Mouse (Mus musculus) bone marrow macrophage, adult 2 months (primary cell): ENCODE measurements around the gene Alk. TPM values are rescaled to one million over a fixed set of nuclear protein-coding genes. Genes with fewer than 3 reads are reported as not detected.

Experiments used
- H3K27ac ChIP-seq: 2 replicates; pipeline ENCODE4 v1.5.1; 2012; ENCODE audit warnings: low read depth, low read length; ENCODE audit not compliant: insufficient read depth
- H3K4me1 ChIP-seq: 2 replicates; pipeline ENCODE4 v1.6.1; 2012; ENCODE audit warnings: low read length; ENCODE audit not compliant: control insufficient read depth, insufficient read depth
- H3K4me3 ChIP-seq: 2 replicates; pipeline ENCODE4 v1.5.1; 2012; ENCODE audit warnings: mild to moderate bottlenecking, low read length, moderate library complexity; ENCODE audit not compliant: insufficient read depth
- CTCF ChIP-seq: IDR thresholded peaks from 2 replicates; pipeline ENCODE4 v1.5.1; 2012; ENCODE audit warnings: low read depth, mild to moderate bottlenecking, low read length, moderate library complexity
- POLR2A ChIP-seq: IDR thresholded peaks from 2 replicates; pipeline ENCODE4 v1.6.1; 2012; ENCODE audit warnings: mild to moderate bottlenecking, low read depth, low read length, borderline replicate concordance
- polyA plus RNA-seq: library from polyadenylated mRNA; stranded (reverse); fragments of >200 nt; gene quantifications from 2 replicates; pipeline ENCODE4 v1.2.4, GENCODE M21; 2012; ENCODE audit not compliant: missing spikeins, insufficient read depth, insufficient read length

Alk gene
- polyA plus RNA-seq, 1 experiment, result not detected

- TF ChIP-seq CTCF (no peak), POLR2A (no peak)
- H3K27ac ChIP-seq, result no peak overlapping the region
- H3K4me1 ChIP-seq, result no peaks in the 10 kb centered on the region
- H3K4me3 ChIP-seq, result no peak overlapping the region
These were observed 242.5 kb downstream of the Alk start for GRCm38 (mm10) chr17:72361961-72362360.

- no peak for TF ChIP-seq POLR2A
- TF ChIP-seq CTCF, result no peak
- Histone ChIP-seq H3K27ac (no peak overlapping the region), H3K4me1 (no peaks in the 10 kb centered on the region), H3K4me3 (no peak overlapping the region)
These were observed 247.6 kb downstream of the Alk start for GRCm38 (mm10) chr17:72356759-72357302.

DNA sequence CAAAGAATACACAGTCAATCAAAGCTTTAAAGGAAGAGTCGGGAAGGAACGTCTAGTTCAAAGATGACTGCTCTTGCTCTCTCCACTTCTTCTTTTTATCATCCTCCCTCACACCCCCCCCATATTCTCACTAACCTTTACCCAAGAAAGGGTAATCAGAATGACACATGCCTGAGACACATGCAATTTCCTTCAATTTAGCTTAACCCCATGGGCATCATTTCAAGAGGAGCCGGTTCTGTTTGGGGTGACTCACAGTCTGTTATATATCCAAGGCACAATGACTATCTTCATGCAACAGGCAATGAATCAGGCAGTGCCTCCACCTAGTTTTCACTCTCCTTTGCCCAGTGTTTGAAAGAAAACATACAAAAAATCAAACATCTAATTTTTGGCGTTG, 265.0 kb downstream of the Alk start:
- no peak for TF ChIP-seq POLR2A
- Histone ChIP-seq H3K27ac (no peak overlapping the region), H3K4me1 (no peaks in the 10 kb centered on the region), H3K4me3 (no peak overlapping the region)

GRCm38 (mm10) chr17:72332909-72333308, 271.5 kb downstream of the Alk start:
- TF ChIP-seq CTCF (no peak), POLR2A (no peak)
- no peaks in the 10 kb centered on the region for H3K4me1 ChIP-seq
- H3K4me3 ChIP-seq, result no peak overlapping the region
- no peak overlapping the region for H3K27ac ChIP-seq

DNA sequence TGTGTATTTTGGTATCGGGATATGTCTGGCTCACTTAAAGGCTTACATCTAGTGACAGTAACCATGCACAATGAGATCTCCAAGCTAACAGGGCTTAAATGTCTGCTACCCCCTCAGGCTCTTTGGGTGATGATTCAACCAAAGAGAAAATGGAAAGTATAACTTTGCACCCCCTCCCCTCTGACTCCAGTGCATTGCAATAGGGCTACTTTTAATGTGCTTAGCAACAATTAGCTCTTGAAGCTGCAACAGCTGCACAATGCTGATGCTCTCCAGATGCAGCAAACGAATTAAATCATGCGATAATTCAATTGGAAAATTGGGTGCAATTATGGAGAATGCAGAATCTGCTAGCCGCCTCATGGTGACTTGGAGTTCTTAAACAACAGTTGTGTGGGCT, 278.5 kb downstream of the Alk start:
- no peak overlapping the region for H3K4me3 ChIP-seq
- TF ChIP-seq POLR2A (no peak), CTCF (no peak)
- no peaks in the 10 kb centered on the region for H3K4me1 ChIP-seq
- no peak overlapping the region for H3K27ac ChIP-seq

- TF ChIP-seq POLR2A (no peak), CTCF (no peak)
- Histone ChIP-seq H3K4me1 (no peaks in the 10 kb centered on the region), H3K27ac (no peak overlapping the region)
These were observed 284.9 kb downstream of the Alk start for GRCm38 (mm10) chr17:72319576-72319975.

GRCm38 (mm10) chr17:72299651-72300050, 304.8 kb downstream of the Alk start:
- Histone ChIP-seq H3K27ac (no peak overlapping the region), H3K4me1 (no peaks in the 10 kb centered on the region), H3K4me3 (no peak overlapping the region)
- TF ChIP-seq CTCF, result no peak
- TF ChIP-seq POLR2A, result no peak

More at GRCm38 (mm10) chr17:72319576-72319975, 284.9 kb downstream of the Alk start:
- H3K4me3 ChIP-seq, result no peak overlapping the region

GRCm38 (mm10) chr17:72296349-72296748, 308.1 kb downstream of the Alk start:
- H3K4me3 ChIP-seq, result no peak overlapping the region
- no peak overlapping the region for H3K27ac ChIP-seq
- TF ChIP-seq CTCF, result no peak
- TF ChIP-seq POLR2A, result no peak
- H3K4me1 ChIP-seq, result no peaks in the 10 kb centered on the region

DNA sequence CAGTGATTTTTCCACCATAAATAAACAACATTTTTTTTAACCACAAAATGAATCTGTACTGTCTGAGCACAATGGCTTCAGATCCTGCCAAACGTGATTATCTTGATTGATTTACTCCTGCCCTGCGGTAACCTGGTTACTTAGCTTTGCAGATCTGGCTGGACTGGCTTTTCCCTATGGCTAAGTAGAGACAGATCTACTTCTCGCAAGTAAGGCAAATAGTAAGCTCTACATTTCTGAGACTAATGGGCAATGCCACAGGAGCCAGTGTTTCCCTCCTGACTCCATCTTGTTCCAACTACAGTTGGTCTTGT, 311.2 kb downstream of the Alk start:
- TF ChIP-seq POLR2A (no peak), CTCF (no peak)
- no peak overlapping the region for H3K27ac ChIP-seq
- no peaks in the 10 kb centered on the region for H3K4me1 ChIP-seq
- no peak overlapping the region for H3K4me3 ChIP-seq

GRCm38 (mm10) chr17:72292444-72293266, 311.8 kb downstream of the Alk start:
- H3K4me3 ChIP-seq, result no peak overlapping the region
- no peak for TF ChIP-seq CTCF
- no peak for TF ChIP-seq POLR2A
- no peak overlapping the region for H3K27ac ChIP-seq
- no peaks in the 10 kb centered on the region for H3K4me1 ChIP-seq

DNA sequence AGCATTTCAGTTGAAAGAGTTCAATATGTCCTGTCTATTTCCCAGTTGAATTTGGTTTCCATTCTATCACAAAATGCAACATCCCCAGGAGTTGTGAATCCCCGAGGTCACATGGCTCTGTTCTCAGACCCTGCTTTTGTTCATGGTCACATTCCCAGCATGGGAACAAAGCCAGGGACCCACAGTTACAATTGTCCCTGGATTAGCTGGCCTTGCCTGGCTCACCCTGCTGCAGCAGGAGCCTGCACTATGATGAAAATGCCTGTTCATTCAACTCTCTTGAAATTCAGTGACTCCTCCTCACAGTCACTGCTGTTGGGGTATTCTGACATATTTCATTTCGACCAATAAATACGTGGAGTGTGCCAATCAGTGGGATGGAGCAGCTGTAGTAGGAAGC, 318.5 kb downstream of the Alk start:
- Histone ChIP-seq H3K4me1 (no peaks in the 10 kb centered on the region), H3K4me3 (no peak overlapping the region), H3K27ac (no peak overlapping the region)
- TF ChIP-seq POLR2A, result no peak
- TF ChIP-seq CTCF, result no peak
